Mouse (Mus musculus) liver, adult 2 months (tissue): ENCODE data around the gene Cabp4. TPM values are rescaled to one million over a fixed set of nuclear protein-coding genes. Genes with fewer than 3 reads are reported as not detected.

Source experiments
- DNase-seq: peaks from one replicate; pipeline ENCODE4 v3.0.0-alpha.2; 2011; ENCODE audit warnings: low read depth, low spot score; ENCODE audit errors: extremely low read depth
- H3K27ac ChIP-seq: fragments of 200-500 bp; replicated peaks from 2 replicates; pipeline ENCODE4 v1.5.1; 2012; ENCODE audit warnings: low read depth, mild to moderate bottlenecking, control low read depth, inconsistent platforms, low read length; ENCODE audit not compliant: insufficient read depth
- H3K27me3 ChIP-seq: fragments of 200-500 bp; 2 replicates; pipeline ENCODE4 v1.6.1; 2012; ENCODE audit warnings: mild to moderate bottlenecking, moderate library complexity, low read length, inconsistent platforms; ENCODE audit not compliant: control insufficient read depth, insufficient read depth
- H3K36me3 ChIP-seq: fragments of 200-500 bp; 2 replicates; pipeline ENCODE4 v1.6.1; 2012; ENCODE audit warnings: low read length, inconsistent platforms; ENCODE audit not compliant: control insufficient read depth, insufficient read depth
- H3K4me1 ChIP-seq: fragments of 200-500 bp; 2 replicates; pipeline ENCODE4 v1.6.1; 2011; ENCODE audit warnings: low read length; ENCODE audit not compliant: control insufficient read depth, insufficient read depth
- H3K4me3 ChIP-seq: fragments of 200-500 bp; 2 replicates; pipeline ENCODE4 v1.5.1; 2011; ENCODE audit warnings: low read depth, mild to moderate bottlenecking, control low read depth, low read length, moderate library complexity; ENCODE audit not compliant: insufficient read depth
- H3K79me2 ChIP-seq: fragments of 200-500 bp; 2 replicates; pipeline ENCODE4 v1.6.1; 2012; ENCODE audit warnings: inconsistent platforms, mild to moderate bottlenecking, low read length, moderate library complexity; ENCODE audit not compliant: control insufficient read depth, insufficient read depth
- H3K9ac ChIP-seq: fragments of 200-500 bp; 2 replicates; pipeline ENCODE4 v1.6.1; 2012; ENCODE audit warnings: low read depth, mild to moderate bottlenecking, control low read depth, inconsistent platforms, low read length
- CTCF ChIP-seq: fragments of 200-500 bp; IDR thresholded peaks from 2 replicates; pipeline ENCODE4 v1.5.1; 2011; ENCODE audit warnings: low read depth, low read length, control low read depth
- POLR2A ChIP-seq: fragments of 200-500 bp; IDR thresholded peaks from 2 replicates; pipeline ENCODE4 v1.6.1; 2011; ENCODE audit warnings: low read length, control low read depth; ENCODE audit not compliant: insufficient read depth; ENCODE audit errors: extremely low read depth
- WGBS: fragments of 180-500 bp; shearing (Covaris S2); methylation state at CpG from one replicate; pipeline ENCODE4 v1.1.7; 2018; 5-methylcytosine and 5-hydroxymethylcytosine counted together
- polyA plus RNA-seq: library from polyadenylated mRNA; depleted of rRNA; stranded (reverse); fragments of >200 nt; gene quantifications from 2 replicates; pipeline ENCODE4 v1.2.3, GENCODE M21; 2012
- total RNA-seq: library from RNA; depleted of rRNA; stranded (reverse); fragments of >200 nt; gene quantifications from 2 replicates; pipeline ENCODE4 v1.2.3, GENCODE M21; 2014

Gene Cabp4
- total and polyA plus RNA-seq, 2 experiments, result 0.37 TPM; not detected in 1

- H3K79me2 ChIP-seq, result no peaks in the 10 kb centered on the region
- H3K4me3 ChIP-seq, result no peak overlapping the region
- DNase-seq, result no peak
- H3K27me3 ChIP-seq, result no peaks in the 10 kb centered on the region
- 95% methylated on average over 26 of the region's 26 CpGs for WGBS
- H3K36me3 ChIP-seq, result peaks cover 2% of the 10 kb centered on the region; the same call in 1 of the 2 replicates
- peaks cover 10% of the 10 kb centered on the region for H3K4me1 ChIP-seq
- H3K9ac ChIP-seq, result no peak overlapping the region
- H3K27ac ChIP-seq, result no peak overlapping the region
- TF ChIP-seq CTCF (no peak), POLR2A (no peak)
Observed at GRCm38 (mm10) chr19:4112063-4112960, 31.5 kb downstream of the Cabp4 start.

- 87% methylated on average over 9 of the region's 9 CpGs for WGBS
- TF ChIP-seq CTCF, result no peak
- TF ChIP-seq POLR2A, result no peak
- no peaks in the 10 kb centered on the region for H3K36me3 ChIP-seq
- H3K9ac ChIP-seq, result no peak overlapping the region
- H3K27me3 ChIP-seq, result no peaks in the 10 kb centered on the region
- H3K4me1 ChIP-seq, result peaks cover 6% of the 10 kb centered on the region; the same call in 1 of the 2 replicates
- H3K27ac ChIP-seq, result no peak overlapping the region
- DNase-seq, result no peak
- no peaks in the 10 kb centered on the region for H3K79me2 ChIP-seq
- no peak overlapping the region for H3K4me3 ChIP-seq
Observed at GRCm38 (mm10) chr19:4108535-4108934, 35.3 kb downstream of the Cabp4 start.

- H3K27ac ChIP-seq, result no peak overlapping the region
- no peak for DNase-seq
- H3K9ac ChIP-seq, result no peak overlapping the region
- no peaks in the 10 kb centered on the region for H3K4me1 ChIP-seq
- no peaks in the 10 kb centered on the region for H3K79me2 ChIP-seq
- H3K27me3 ChIP-seq, result no peaks in the 10 kb centered on the region
- WGBS, result 90% methylated on average over 14 of the region's 14 CpGs
- TF ChIP-seq POLR2A (no peak), CTCF (no peak)
- H3K4me3 ChIP-seq, result no peak overlapping the region
- H3K36me3 ChIP-seq, result no peaks in the 10 kb centered on the region
Observed at GRCm38 (mm10) chr19:4106654-4107053, 37.2 kb downstream of the Cabp4 start.

GRCm38 (mm10) chr19:4104675-4105194 lies 39.1 kb downstream of the Cabp4 start:
- H3K4me3 ChIP-seq, result no peak overlapping the region
- no peak for TF ChIP-seq CTCF
- no peak for TF ChIP-seq POLR2A
- H3K4me1 ChIP-seq, result peaks cover 4% of the 10 kb centered on the region
- H3K36me3 ChIP-seq, result no peaks in the 10 kb centered on the region
- H3K79me2 ChIP-seq, result no peaks in the 10 kb centered on the region
- no peak overlapping the region for H3K9ac ChIP-seq
- WGBS, result 96% methylated on average over 16 of the region's 16 CpGs
- no peaks in the 10 kb centered on the region for H3K27me3 ChIP-seq
- no peak overlapping the region for H3K27ac ChIP-seq
- no peak for DNase-seq

GRCm38 (mm10) chr19:4103792-4104191 lies 40.0 kb downstream of the Cabp4 start:
- TF ChIP-seq CTCF (no peak), POLR2A (no peak)
- 85% methylated on average over 3 of the region's 3 CpGs for whole genome bisulfite sequencing

GRCm38 (mm10) chr19:4103294-4103693 lies 40.5 kb downstream of the Cabp4 start:
- no peak for DNase-seq
- H3K27me3 ChIP-seq, result no peaks in the 10 kb centered on the region
- no peaks in the 10 kb centered on the region for H3K36me3 ChIP-seq
- no peak overlapping the region for H3K4me3 ChIP-seq
- H3K27ac ChIP-seq, result no peak overlapping the region
- H3K4me1 ChIP-seq, result peaks cover 16% of the 10 kb centered on the region
- no peak for TF ChIP-seq POLR2A
- TF ChIP-seq CTCF, result no peak
- H3K9ac ChIP-seq, result no peak overlapping the region
- 98% methylated on average over 18 of the region's 18 CpGs for WGBS
- no peaks in the 10 kb centered on the region for H3K79me2 ChIP-seq

More at GRCm38 (mm10) chr19:4103792-4104191, 40.0 kb downstream of the Cabp4 start:
- Histone ChIP-seq H3K27me3 (no peaks in the 10 kb centered on the region), H3K4me3 (no peak overlapping the region), H3K36me3 (no peaks in the 10 kb centered on the region), H3K27ac (no peak overlapping the region), H3K9ac (no peak overlapping the region), H3K4me1 (peaks cover 11% of the 10 kb centered on the region), H3K79me2 (no peaks in the 10 kb centered on the region)
- DNase-seq, result no peak
